Mouse (Mus musculus) gonadal fat pad, adult 2 months (tissue): ENCODE data around the gene Scaf4. TPM values are rescaled to one million over a fixed set of nuclear protein-coding genes. Genes with fewer than 3 reads are reported as not detected.

Experiments used
- DNase-seq: peaks from one replicate; pipeline ENCODE4 v3.0.0-alpha.2; 2012; ENCODE audit warnings: low read depth
- polyA plus RNA-seq: library from polyadenylated mRNA; depleted of rRNA; stranded (reverse); fragments of >200 nt; gene quantifications from 2 replicates; pipeline ENCODE4 v1.2.3, GENCODE M21; 2012; rRNA removed

The Scaf4 gene
- polyA plus RNA-seq = 30.0 and 35.2 TPM in 2 replicates

DNA sequence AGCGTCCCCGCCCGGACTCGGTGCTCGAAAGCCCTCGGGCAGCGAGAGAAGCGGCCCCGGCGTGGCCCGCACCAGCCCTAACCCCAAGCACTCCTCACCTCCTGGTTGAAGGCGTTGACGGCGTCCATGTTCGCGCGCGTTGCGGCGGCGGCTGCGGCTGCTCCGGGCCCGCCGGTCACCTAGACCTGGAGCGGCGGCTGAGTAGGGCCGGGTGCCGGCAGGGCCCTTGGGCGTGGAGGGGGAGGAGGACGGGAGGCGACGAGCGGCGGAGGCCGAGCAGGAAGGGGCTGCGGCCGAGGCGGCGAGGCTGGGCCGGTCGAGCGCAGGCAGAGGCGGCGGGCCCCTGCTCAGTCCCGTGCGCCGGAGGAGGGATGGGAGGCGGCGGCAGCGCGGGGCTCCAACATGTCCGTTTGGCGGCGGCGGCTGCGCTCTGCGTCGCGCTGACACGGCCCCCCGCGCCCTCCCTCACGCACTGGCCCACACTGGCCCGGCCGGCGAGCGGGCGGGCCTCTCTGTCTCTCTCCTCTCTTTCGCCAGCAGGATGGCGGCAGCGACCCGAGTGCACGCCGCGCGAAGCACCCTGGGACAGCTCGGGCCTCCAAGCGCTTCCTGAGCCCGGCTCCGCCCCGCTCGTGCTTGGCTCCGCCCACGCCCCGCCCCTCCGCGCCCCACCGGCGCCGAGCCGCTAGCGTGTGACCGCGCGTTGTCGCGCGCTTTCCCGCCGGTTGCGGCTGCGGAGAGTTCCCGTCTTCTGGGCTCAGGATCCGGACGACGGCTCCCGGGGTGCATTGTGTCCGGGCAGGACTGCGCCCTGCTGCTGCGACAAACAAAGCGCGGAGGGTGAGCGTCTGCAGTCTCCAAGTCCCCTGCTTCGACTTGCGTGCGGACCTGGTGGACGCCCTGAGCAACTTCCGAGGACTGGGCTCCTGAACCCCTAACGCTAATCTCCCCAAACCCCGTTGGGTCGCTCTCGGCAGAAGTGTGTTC is at the start of gene Scaf4:
Gene Scaf4, minus strand, starts transcription at position 599 of the 987 bp plus-strand sequence.
- no peak for DNase-seq

DNA sequence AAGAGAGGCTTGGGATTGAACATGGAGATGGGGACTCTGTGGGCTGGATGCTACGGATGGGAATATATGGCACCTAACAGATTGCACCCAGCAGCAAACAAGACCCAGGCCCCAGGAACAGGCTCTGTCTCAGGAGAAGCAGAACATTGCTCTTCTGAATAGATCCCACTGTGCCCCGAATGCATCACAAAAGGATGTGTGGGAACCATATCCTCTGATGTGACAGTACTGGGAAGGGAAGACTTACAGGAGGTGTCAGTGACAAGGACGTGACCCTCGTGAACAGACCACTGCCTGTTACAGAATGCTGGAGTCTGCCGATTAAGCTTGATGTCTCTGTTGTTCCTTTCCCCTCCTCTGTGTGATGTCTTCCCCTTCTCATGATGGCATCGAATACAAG is 48.2 kb upstream of the Scaf4 start:
- no peak for DNase-seq

DNA sequence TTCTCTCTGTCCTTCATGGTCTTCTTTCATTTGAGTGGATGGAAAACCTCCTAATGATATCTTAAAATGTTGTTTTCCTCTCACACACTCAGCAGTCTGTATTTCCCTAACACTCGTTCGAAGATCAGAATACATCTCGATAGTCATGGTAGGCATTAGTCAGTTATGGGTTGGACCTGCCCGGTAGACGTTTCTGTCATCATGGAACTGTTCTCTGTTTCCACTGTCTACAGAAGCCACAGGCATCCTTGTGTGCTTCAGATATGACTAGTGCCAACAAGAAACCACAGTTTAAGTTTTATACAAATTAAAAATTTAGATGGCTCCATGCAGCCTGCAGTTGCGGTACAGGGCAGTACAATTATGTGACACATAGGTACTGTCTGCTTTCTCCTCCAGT is 46.7 kb upstream of the Scaf4 start:
- no peak for DNase-seq

DNA sequence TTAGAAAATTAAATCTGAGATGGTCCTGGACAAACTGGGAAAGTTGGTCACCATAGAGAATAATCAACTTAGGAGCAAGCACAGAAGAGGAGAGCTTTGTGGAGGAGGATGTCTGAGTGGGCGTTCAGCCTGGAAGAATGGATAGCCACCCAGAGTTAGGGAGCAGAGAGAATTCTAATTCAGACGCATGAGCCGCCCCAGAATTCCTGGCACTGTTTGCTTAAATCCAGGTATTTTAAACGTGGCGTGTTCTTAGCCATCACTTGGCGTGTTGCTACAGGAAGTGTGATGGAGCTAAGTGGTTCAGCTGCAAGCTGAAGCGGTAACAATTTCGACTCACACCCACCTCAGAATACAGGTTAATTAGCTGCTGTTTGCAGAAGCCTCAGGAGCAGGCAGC is 45.2 kb upstream of the Scaf4 start:
- DNase-seq = no peak

DNA sequence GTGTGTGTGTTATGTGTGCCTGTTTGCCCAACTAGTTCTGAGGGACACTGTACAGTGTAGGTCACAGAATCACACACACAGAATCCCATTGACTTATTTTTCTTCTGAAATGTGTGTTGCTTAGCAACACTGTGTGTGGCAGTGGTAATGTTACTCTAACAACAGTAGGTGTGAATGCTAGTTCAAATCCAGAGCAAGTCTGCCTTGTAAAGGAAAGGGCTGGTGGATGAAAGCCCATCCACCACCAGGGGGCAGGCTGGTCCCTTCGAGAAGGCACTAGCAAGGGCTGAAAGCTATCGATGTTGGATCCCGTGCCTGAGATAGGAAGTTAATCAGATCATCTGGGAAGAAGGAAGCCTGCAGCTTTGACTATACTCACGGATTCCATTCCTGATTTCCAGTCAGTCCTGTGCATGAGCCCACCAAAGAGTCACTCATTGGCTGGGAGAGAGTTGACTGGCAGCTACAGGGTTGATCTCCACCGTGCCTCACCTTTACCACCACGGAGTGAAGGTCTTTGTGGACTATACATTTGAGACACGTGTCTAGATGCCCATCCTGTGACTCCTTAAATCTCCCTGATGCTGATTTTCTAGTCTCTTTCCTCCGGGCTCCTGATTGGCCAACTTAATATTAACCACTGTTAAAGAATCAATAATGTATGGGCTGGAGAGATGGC is 38.7 kb upstream of the Scaf4 start:
- DNase-seq = no peak

DNA sequence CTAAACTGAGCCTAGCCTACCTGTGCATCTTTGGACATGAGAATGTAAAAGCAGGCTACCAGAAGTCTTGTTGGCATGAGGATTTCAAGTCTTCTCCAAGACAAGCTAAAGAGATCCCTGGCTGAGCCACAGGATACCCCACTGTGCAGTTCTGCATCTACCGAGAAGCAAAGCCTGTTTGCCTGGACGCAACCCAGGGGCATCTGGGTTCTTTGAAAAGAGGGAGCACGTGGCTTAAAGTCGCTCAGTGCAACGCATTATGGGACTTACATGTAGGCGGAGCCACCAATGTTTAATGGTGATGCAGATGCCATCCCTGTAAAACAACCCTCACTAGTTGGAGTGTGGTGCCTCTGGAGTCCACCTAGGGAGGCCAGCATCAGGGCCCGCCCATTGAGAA is 35.0 kb upstream of the Scaf4 start:
- no peak for DNase-seq

DNA sequence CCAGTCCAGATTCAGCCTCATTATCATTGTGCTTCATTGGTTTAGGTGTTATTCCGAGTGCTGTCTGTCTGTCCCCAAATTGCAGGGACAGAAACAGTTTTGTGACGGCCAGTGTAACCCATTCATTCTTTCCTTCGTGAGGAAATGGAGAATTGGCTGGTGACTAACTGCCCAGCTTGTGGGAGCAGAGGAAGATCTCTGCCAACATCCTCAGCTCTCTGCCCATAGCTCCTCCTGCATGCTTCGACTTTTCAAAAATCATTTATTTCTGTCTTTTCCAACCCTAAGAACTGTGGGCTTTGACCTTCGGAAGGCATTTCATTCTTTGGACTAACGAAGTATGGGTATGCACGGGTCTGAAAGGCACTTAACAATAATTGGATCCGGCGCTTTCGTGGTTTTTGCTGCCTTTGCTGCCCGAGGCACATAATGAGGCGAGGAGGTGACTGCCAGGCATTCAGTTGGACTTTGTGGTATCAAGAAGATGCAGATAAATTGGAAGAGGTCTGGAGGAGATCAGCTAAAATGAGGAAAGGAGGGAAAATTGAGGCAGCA is 34.1 kb upstream of the Scaf4 start:
- no peak for DNase-seq

DNA sequence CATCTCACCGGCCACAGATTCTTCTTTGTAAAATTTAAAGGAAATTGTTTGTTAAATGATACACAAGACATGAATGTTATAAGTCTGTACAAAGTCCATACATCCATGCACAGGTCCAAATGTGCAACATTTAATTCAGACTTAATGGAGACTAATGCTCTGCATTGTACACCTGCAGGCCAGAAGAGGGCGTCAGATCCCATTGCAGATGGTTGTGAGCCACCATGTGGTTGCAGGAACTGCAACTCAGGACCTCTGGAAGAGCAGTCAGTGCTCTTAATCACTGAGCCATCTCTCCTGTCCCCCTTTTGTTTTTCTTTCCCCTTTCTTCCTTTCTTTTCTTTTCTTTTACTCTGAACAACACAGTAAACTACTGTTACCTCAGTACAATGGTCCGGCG is 33.5 kb upstream of the Scaf4 start:
- no peak for DNase-seq

DNA sequence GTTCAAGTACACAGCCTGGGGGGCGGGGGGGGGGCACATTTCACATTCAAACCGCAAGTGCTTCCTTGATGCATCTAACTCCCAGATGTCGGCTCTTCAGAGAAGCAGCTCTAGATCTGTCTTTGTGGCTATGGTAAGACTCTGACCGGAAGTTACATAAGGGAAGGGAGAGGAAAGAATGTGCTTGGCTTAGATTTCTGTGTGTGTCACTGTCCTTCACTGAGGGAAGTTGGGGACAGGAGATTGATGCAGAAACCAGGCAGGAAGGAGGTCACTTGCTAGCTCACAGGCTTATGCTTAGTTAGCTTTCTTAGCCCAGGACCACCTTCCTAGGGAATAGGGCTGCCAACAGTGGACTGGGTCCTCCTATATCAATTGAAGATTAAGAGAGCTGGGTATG is 31.6 kb upstream of the Scaf4 start:
- no peak for DNase-seq

DNA sequence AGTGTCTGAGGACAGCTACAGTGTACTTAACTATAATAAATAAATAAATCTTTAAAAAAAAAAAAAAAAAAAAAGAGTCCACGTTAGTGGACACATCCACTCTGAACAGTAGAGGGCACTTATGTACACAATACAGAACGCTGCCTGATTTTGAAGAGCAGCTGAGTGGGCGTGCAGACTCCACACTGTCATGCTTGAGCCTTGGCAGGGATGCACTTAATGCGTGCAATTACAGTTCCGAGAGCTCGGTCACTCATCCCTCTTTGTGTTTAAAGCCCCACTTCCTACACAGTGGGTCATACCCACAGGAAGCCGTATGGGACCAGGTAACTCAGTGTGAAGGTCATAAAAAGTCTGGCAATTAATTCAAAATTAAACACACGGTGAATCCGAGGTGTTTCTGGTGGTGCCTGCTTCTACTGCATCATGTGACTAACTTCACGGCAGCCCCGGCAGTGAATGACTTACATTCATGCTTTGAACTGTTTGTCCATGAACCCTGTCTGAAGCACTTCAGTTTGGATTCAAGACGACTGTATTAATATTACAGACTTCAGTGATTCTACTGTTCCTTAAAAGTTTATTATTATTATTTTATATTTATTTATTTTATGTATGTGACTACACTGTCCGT is 28.3 kb upstream of the Scaf4 start:
- DNase-seq = no peak

DNA sequence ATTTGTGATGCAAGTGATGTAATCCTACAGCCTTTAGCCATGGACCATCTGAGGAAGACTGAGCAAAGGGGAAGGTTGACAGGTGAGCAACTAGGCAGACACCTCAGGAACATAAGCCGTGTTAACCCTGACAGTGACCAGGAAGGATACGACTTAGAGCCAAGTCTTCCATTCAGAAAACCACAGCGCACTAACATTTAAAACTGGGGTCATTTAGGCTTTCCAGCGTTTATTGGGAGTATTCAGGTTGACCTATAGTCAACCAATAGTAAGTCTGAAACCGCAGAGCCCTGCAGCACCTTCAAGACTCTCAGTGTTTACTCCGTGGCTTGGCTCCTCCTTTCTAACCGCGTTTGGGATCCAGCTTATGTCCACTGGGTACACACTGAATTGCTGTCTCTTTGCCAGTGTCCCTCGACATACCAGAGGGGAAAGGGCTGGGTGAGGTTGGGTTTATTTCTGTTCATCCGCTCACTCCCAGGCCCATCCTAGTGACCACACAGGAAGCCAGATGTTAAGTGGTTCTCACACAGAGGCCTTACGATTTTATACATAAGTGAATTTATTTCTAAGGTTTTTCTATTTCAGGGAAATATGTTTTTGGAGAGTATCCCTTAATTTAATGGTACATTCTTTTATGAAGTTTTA is 26.3 kb upstream of the Scaf4 start:
- no peak for DNase-seq

DNA sequence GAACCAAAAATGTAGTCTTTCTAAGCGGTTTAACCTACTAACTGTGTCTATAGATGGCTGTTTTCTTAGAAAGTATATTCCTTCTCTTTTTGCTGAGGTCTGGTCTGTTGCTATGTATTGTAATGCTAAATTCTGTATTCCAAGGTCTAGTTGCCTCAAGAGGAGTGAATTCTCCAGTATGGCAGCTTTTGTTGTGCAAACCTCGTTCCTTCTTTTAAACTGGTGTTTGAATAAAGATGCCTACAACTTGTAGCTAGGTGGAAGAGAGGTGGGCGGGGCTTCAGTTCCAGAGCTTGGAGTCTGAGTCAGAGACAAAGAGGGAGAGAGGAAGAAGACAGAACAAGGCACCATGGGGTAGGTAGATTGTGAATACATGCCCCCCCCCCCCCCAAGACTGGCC is 25.5 kb upstream of the Scaf4 start:
- no peak for DNase-seq

DNA sequence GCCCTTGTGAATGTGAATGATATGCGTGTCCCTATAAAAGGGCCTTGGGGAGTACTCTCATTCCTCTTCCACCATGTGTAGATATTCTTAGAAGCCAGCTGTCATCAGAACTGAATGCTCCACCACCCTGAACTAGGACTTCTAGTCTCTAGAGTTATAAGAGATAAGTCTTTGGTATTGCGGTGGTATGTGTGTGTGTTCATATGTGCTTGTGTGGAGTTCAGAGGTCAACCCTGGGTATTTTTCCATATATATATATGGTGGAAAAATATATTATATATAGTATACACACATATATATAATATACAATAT is 19.6 kb upstream of the Scaf4 start:
- no peak for DNase-seq

DNA sequence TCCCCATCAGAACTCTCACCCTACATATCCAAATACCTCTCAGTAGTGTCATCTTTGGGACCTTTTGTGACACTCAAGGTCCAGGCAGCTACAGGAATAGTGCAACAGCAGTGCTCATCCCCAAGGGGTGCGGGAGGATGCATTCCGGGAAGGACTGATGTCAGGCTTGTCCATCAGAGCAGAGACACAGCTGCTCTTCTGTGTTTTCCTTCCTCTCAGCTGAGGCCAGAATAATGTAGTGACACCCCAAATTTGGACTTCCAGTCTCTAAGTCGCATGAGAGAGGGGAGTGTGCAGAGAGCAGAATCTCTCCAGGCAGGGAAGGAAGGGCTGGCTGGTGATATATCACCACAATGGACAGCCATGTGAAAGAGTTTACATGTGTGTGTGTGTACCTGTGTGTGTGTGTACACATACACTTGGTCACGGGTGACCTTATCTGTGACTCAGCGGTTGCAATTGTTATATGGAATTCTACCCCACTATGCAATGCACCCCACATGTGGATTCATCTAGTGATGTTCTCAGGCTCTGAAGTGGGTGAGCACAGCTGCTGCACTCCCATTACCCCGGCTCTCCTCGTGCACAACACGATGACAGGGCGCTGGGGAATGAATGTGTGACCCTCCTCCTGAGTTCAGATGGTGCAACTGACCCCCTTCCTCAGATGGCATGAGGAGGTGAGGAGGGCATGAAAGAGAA is 19.1 kb upstream of the Scaf4 start:
- no peak for DNase-seq

DNA sequence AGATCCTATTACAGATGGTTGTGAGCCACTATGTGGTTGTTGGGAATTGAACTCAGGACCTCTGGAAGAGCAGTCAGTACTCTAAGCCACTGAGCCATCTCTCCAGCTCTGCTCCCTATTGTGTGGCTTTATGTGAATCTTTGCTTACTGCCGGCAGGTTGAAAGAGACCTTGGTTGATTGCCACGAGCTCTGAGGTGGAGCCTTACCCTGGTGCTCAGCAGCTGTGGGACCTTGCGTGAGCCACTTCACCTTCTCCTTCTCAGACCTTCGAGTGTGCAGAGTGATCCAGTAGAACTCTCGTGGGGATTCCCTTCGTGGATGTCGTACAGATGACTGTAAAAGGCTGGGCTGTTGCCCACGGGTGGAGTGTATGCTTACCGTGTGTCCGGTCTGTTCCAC is 17.4 kb upstream of the Scaf4 start:
- no peak for DNase-seq

DNA sequence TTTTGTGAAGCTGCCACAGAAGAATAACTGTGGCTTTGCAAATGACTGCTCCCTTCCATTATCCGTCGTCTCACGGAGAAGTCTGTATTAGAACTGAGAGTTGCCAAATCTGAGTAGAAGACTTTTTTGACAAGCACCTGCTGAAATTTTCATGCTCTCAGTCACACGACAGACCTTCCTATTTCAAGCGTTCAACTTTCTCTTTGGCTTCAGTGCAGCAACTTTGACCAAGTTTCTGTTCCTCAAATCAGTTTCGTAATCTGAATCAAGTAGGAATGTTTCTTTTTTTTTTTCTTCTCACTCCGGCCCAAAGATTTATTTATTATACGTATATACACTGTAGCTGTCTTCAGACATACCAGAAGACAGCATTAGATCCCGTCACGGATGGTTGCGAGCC is 16.6 kb upstream of the Scaf4 start:
- DNase-seq = no peak

DNA sequence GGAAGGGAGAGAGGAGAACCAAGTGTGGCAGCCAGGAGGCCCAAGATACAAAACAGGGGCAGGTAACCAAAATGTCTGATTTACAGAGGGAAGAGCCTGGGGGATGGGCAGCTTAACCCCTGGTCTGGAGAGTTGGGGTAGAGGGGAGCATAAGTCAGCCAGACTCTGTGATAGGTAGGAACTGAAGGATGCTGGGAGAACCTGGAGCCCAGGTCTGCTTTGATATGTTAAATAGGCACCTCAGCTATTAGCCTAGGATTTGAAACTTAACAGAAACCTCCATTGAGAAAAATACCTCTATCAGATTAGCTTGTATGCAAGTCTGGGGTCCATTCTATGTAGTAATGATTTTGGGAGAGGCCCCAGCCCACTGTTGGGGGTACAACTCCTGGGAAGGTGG is 15.3 kb upstream of the Scaf4 start:
- no peak for DNase-seq

DNA sequence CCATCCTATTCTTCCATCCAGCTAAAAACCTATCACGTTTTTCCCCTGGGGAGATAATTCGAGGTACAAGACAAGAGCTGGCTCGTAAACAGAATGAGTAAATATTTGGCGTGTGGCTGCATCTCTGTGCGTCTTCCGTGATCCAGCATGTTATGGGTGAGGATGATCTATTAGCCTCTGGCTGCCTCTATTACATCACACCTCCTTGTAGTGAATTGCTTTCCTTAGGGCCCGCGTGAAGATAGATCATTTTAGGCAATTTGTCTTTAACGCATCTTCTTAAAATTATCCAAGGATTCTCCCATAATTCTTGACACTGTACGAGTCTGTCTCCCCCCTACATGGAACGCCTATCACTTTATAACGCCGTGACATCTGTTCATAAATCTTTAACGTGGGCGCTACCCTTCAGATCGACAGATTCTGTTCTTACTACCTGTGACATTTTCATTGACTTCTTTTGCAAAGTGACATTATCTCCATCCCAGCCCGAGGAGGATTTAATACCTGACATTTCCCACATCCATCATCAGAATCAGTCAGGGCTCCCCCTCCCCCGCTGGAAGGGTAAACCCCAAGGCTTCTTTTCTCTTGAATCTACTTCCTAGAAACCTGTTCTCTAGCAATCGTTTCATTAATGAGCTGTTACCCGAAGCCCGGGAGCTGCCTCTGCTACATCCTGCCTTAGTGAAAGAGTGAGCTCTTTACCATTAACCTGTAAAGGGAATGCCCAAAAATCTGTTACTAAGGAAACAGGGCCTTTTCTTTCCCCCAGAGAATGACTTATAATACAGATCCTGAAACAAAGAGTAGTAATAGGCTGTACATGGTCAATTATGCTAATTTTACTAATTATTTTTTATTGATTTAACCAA is 14.4 kb upstream of the Scaf4 start:
- no peak for DNase-seq

DNA sequence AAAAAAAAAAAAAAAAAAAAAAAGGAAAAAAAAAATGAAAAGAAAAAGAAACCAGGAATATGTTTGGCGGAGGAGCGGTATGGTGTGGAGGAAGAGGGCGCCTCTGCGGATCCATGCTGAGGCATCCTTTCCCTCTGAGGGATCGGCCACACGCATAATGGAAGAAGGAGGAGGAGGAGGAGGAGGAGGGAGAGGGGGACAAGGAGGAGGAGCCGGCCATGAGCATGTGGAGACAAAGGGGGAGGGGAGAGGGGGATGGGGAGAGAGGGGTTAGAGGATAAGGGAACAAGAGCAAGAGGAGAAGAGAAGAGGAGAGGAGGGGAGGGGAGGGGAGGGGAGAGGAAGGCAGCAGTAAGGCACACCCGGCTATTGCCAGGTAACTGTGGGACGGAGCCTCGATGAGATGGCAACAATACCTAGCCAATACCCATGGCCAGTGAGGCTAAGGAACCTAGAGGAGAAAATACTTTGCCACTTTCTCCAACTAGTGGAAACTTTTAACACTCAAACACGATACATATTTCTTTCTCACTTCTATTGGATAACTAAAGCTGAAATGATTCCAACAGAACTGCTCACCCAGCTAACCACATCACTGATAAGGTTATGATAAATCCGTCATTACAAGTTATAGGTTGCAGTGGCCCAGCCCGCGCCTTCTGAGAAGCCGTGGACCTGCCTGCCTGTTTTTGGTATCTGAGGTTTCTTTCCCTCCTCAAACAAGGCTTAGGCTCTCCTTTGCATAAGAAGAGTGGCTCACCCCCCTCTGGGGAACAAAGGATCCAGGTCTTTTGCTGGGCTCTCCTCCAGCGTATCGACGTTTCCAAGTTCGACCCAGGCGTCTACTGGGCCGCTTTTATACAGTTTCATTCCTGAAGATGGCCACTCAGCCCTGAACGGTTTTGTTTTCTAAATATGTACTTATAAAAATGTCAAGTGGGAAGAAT is 13.4 kb upstream of the Scaf4 start:
- DNase-seq = no peak
